Mouse (Mus musculus) erythroblast, embryonic 14.5 days (primary cell): ENCODE results near the gene Pcgf6. TPM values are rescaled to one million over a fixed set of nuclear protein-coding genes. Genes with fewer than 3 reads are reported as not detected.

Experiments
- H3K27me3 ChIP-seq: 2 replicates; pipeline ENCODE4 v1.6.1; 2012; ENCODE audit warnings: inconsistent platforms; ENCODE audit not compliant: control insufficient read depth
- H3K36me3 ChIP-seq: 2 replicates; pipeline ENCODE4 v1.6.1; 2012; ENCODE audit warnings: mild to moderate bottlenecking, inconsistent platforms; ENCODE audit not compliant: control insufficient read depth
- H3K4me1 ChIP-seq: 2 replicates; pipeline ENCODE4 v1.6.1; 2012; ENCODE audit warnings: inconsistent platforms; ENCODE audit not compliant: control insufficient read depth
- H3K4me3 ChIP-seq: replicated peaks from 2 replicates; pipeline ENCODE3; 2012; ENCODE audit warnings: moderate library complexity, mild to moderate bottlenecking, inconsistent platforms
- H3K9me3 ChIP-seq: 2 replicates; pipeline ENCODE4 v1.6.1; 2012; ENCODE audit warnings: low read length, inconsistent platforms, mixed read lengths; ENCODE audit not compliant: control insufficient read depth
- GATA1 ChIP-seq: IDR thresholded peaks from 2 replicates; pipeline ENCODE4 v1.6.1; 2012; ENCODE audit warnings: low read length, inconsistent platforms, mixed read lengths
- TAL1 ChIP-seq: IDR thresholded peaks from 3 replicates; pipeline ENCODE4 v1.6.1; 2012; ENCODE audit warnings: low read length, inconsistent platforms, mixed read lengths
- polyA plus RNA-seq: library from polyadenylated mRNA; stranded (reverse); fragments of >175 nt; gene quantifications from 2 replicates; pipeline ENCODE4 v1.2.3, GENCODE M21; 2012

The Pcgf6 gene
- polyA plus RNA-seq, 1 experiment, result 0.46 TPM

- no peaks in the 10 kb centered on the region for H3K27me3 ChIP-seq
- no peaks in the 10 kb centered on the region for H3K9me3 ChIP-seq
- no peak overlapping the region for H3K4me3 ChIP-seq
- peaks cover 54% of the 10 kb centered on the region for H3K36me3 ChIP-seq
- no peak for TF ChIP-seq GATA1
- TF ChIP-seq TAL1, result no peak
- H3K4me1 ChIP-seq, result no peaks in the 10 kb centered on the region
Measured at GRCm38 (mm10) chr19:47034916-47035315, 15.8 kb downstream of the Pcgf6 start.

GRCm38 (mm10) chr19:47031770-47032169 lies 18.9 kb downstream of the Pcgf6 start:
- Histone ChIP-seq H3K27me3 (no peaks in the 10 kb centered on the region), H3K4me1 (no peaks in the 10 kb centered on the region), H3K36me3 (peaks cover 34% of the 10 kb centered on the region), H3K4me3 (no peak overlapping the region), H3K9me3 (no peaks in the 10 kb centered on the region)
- TF ChIP-seq TAL1 (no peak), GATA1 (no peak)

DNA sequence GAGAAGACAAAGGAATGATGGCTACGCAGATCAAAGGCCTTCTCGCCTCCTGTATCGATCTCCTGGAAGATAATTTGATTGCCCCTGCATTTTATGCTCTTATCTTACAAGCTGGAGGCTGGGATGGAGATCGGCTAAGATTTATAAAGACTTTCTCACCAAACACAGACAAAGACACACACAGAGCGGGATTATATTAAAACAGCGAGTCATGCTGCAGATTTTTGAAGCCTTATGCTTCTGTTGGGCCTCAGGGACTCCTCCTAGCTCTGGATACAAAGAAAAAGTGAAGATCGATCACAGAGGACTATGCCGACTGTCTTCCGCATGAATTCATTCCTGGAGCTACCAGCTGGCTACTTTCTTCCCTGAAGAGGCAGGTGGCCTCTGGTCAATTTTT lies 20.9 kb downstream of the Pcgf6 start:
- Histone ChIP-seq H3K36me3 (peaks cover 18% of the 10 kb centered on the region), H3K27me3 (no peaks in the 10 kb centered on the region), H3K4me3 (no peak overlapping the region), H3K4me1 (no peaks in the 10 kb centered on the region), H3K9me3 (no peaks in the 10 kb centered on the region)
- no peak for TF ChIP-seq TAL1
- TF ChIP-seq GATA1, result no peak

DNA sequence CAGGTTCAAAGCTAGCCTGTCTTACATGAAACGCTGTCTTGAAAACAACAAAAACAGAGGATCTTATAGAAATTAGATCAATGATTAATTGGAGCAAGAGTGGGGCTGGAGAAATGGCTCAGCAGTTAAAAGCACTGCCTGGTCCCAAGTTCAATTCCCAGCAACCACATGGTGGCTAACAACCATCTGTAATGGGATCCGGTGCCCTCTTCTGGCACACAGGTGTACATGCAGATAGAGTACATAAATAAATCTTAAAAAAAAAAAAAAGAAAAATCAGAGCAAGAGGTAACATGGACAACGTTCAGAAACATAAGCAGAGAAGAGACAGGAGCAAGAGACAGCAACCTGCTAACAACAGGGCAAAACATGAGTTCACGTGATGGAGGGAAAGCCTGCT lies 24.2 kb downstream of the Pcgf6 start:
- no peaks in the 10 kb centered on the region for H3K4me1 ChIP-seq
- no peaks in the 10 kb centered on the region for H3K9me3 ChIP-seq
- TF ChIP-seq GATA1 (no peak), TAL1 (no peak)
- no peak overlapping the region for H3K4me3 ChIP-seq
- H3K27me3 ChIP-seq, result peaks cover 3% of the 10 kb centered on the region; the same call in 1 of the 2 replicates
- H3K36me3 ChIP-seq, result no peaks in the 10 kb centered on the region

GRCm38 (mm10) chr19:47024954-47025353 lies 25.8 kb downstream of the Pcgf6 start:
- no peak for TF ChIP-seq TAL1
- no peak for TF ChIP-seq GATA1
- H3K36me3 ChIP-seq, result no peaks in the 10 kb centered on the region
- H3K4me1 ChIP-seq, result no peaks in the 10 kb centered on the region
- peaks cover 5% of the 10 kb centered on the region; the same call in 1 of the 2 replicates for H3K27me3 ChIP-seq
- no peak overlapping the region for H3K4me3 ChIP-seq
- no peaks in the 10 kb centered on the region for H3K9me3 ChIP-seq

GRCm38 (mm10) chr19:47023546-47023945 lies 27.2 kb downstream of the Pcgf6 start:
- no peaks in the 10 kb centered on the region for H3K4me1 ChIP-seq
- no peak overlapping the region for H3K4me3 ChIP-seq
- no peaks in the 10 kb centered on the region for H3K36me3 ChIP-seq
- peaks cover 18% of the 10 kb centered on the region for H3K27me3 ChIP-seq
- no peaks in the 10 kb centered on the region for H3K9me3 ChIP-seq
- TF ChIP-seq TAL1 (no peak), GATA1 (no peak)

DNA sequence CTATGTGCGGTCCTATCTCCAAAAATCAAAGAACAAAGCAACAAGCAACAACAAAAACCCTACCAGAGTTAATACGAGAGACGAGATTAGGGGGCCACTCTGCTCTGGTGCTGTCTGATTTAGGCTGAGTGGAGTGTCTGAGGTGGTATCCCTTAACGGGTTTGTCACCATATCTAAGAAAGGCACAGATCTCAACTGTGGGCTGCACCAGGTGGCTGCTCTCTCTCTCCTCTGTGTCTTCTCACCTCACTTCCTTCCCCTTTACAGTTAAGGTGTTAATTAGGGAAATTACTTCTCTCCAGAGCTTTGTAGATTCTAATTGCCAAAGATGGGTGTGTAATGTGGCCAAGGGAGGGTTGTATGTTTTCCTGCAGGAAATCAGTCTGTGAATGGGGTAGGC lies 28.0 kb downstream of the Pcgf6 start:
- Histone ChIP-seq H3K4me1 (no peaks in the 10 kb centered on the region), H3K36me3 (no peaks in the 10 kb centered on the region), H3K27me3 (peaks cover 26% of the 10 kb centered on the region), H3K4me3 (no peak overlapping the region), H3K9me3 (no peaks in the 10 kb centered on the region)
- no peak for TF ChIP-seq GATA1
- no peak for TF ChIP-seq TAL1

DNA sequence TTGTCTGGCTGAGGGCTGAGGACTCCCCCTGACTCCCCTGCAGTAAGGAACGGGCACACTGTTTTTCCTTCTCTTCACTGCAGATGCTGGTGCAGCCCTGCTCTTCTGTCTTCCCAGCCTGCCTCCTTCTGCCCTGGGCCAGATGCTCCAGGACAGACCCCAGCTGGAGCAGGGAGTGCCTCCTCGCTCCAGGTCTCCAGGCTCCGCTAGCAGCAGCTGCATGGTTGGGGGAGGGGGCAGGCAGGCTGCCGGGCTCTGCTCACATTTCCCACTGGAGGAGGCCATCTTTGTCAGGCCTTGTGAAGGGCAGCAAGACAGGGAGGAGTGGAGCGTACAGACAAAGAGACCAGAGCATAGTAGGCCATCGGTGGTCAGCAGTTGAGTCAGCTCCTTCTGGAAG lies 31.4 kb downstream of the Pcgf6 start:
- H3K27me3 ChIP-seq, result peaks cover 60% of the 10 kb centered on the region

GRCm38 (mm10) chr19:47018330-47018729 lies 32.4 kb downstream of the Pcgf6 start:
- Histone ChIP-seq H3K4me3 (no peak overlapping the region), H3K27me3 (peaks cover 68% of the 10 kb centered on the region), H3K36me3 (no peaks in the 10 kb centered on the region), H3K9me3 (peaks cover 12% of the 10 kb centered on the region; the same call in 1 of the 2 replicates), H3K4me1 (peaks cover 12% of the 10 kb centered on the region)
- TF ChIP-seq TAL1 (no peak), GATA1 (no peak)

More for the DNA sequence above, 31.4 kb downstream of the Pcgf6 start:
- no peak overlapping the region for H3K4me3 ChIP-seq
- H3K36me3 ChIP-seq, result no peaks in the 10 kb centered on the region
- H3K9me3 ChIP-seq, result peaks cover 12% of the 10 kb centered on the region; the same call in 1 of the 2 replicates
- TF ChIP-seq GATA1 (no peak), TAL1 (no peak)
- peaks cover 12% of the 10 kb centered on the region for H3K4me1 ChIP-seq

GRCm38 (mm10) chr19:47017831-47018230 lies 32.9 kb downstream of the Pcgf6 start:
- peaks cover 12% of the 10 kb centered on the region; the same call in 1 of the 2 replicates for H3K9me3 ChIP-seq
- peaks cover 73% of the 10 kb centered on the region for H3K27me3 ChIP-seq
- no peak for TF ChIP-seq GATA1
- TF ChIP-seq TAL1, result no peak

DNA sequence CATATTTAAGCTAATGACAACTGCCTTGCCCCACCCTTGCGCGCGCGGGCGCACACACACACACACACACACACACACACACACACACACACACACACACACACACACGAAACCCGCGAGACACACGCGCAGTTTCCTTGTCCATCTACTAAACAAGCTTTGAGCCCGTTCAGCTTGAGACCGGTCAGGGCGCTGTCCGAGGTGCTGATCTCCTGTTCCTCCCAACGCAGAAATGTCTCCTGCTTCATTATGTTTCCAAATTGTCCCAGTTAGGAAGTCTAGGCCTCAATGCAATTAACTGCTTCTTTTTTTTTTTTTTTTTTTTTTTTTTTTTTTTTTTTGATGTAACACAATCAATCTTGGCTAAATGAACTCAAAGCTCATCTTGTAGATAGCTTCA lies 34.2 kb downstream of the Pcgf6 start:
- Histone ChIP-seq H3K4me1 (peaks cover 12% of the 10 kb centered on the region), H3K9me3 (peaks cover 12% of the 10 kb centered on the region; the same call in 1 of the 2 replicates), H3K4me3 (no peak overlapping the region), H3K27me3 (peaks cover 85% of the 10 kb centered on the region), H3K36me3 (no peaks in the 10 kb centered on the region)
- TF ChIP-seq GATA1 (no peak), TAL1 (no peak)

More at GRCm38 (mm10) chr19:47017831-47018230, 32.9 kb downstream of the Pcgf6 start:
- H3K4me3 ChIP-seq, result no peak overlapping the region
- no peaks in the 10 kb centered on the region for H3K36me3 ChIP-seq
- peaks cover 12% of the 10 kb centered on the region for H3K4me1 ChIP-seq
